Mouse (Mus musculus): Measurements from ENCODE around the gene Tmem89. TPM values are rescaled to one million over a fixed set of nuclear protein-coding genes. Genes with fewer than 3 reads are reported as not detected.

Gene Tmem89
- polyA plus RNA-seq, 1 experiment from 2014 or later: not detected

Other genes starting within 250 kb of the Tmem89 start
- 57.3 and 69.1 TPM in 2 replicates for gene Prkar2a, start 225.3 kb upstream of the Tmem89 start, polyA plus RNA-seq (2015; fragmentation: Nextera tagmentation; extraction: Ambion mirVana)
- gene Ip6k2, start 130.8 kb upstream of the Tmem89 start, polyA plus RNA-seq (2015; fragmentation: Nextera tagmentation; extraction: Ambion mirVana): 199 and 222 TPM in 2 replicates
- 33.2 and 51.7 TPM in 2 replicates for gene Nckipsd, start 106.3 kb upstream of the Tmem89 start, polyA plus RNA-seq (2015; fragmentation: Nextera tagmentation; extraction: Ambion mirVana)
- 12.7 and 16.4 TPM in 2 replicates for gene Celsr3, start 88.3 kb upstream of the Tmem89 start, polyA plus RNA-seq (2015; fragmentation: Nextera tagmentation; extraction: Ambion mirVana)
- 17.5 and 19.0 TPM in 2 replicates for gene Slc26a6, start 61.3 kb upstream of the Tmem89 start, polyA plus RNA-seq (2015; fragmentation: Nextera tagmentation; extraction: Ambion mirVana)
- 417 and 452 TPM in 2 replicates for gene Uqcrc1, start 22.0 kb downstream of the Tmem89 start, polyA plus RNA-seq (2015; fragmentation: Nextera tagmentation; extraction: Ambion mirVana)
- 1.1 and 1.6 TPM in 2 replicates for gene Col7a1, start 39.0 kb downstream of the Tmem89 start, polyA plus RNA-seq (2015; fragmentation: Nextera tagmentation; extraction: Ambion mirVana)
- not detected in 2 replicates for gene Ucn2, start 71.4 kb downstream of the Tmem89 start, polyA plus RNA-seq (2015; fragmentation: Nextera tagmentation; extraction: Ambion mirVana)
- gene Pfkfb4, start 77.2 kb downstream of the Tmem89 start, polyA plus RNA-seq (2015; fragmentation: Nextera tagmentation; extraction: Ambion mirVana): 31.5 and 31.9 TPM in 2 replicates
- 60.1 and 68.9 TPM in 2 replicates for gene Shisa5, start 123.9 kb downstream of the Tmem89 start, polyA plus RNA-seq (2015; fragmentation: Nextera tagmentation; extraction: Ambion mirVana)
- gene Trex1, start 145.1 kb downstream of the Tmem89 start, polyA plus RNA-seq (2015; fragmentation: Nextera tagmentation; extraction: Ambion mirVana): 12.1 and 13.7 TPM in 2 replicates
- gene Atrip, start 159.5 kb downstream of the Tmem89 start, polyA plus RNA-seq (2015; fragmentation: Nextera tagmentation; extraction: Ambion mirVana): 31.5 and 34.1 TPM in 2 replicates
- gene Ccdc51, start 167.9 kb downstream of the Tmem89 start, polyA plus RNA-seq (2015; fragmentation: Nextera tagmentation; extraction: Ambion mirVana): 12.5 and 13.1 TPM in 2 replicates
- 674 and 688 TPM in 2 replicates for gene Tma7, start 168.0 kb downstream of the Tmem89 start, polyA plus RNA-seq (2015; fragmentation: Nextera tagmentation; extraction: Ambion mirVana)
- 17.9 and 19.1 TPM in 2 replicates for gene Plxnb1, start 180.8 kb downstream of the Tmem89 start, polyA plus RNA-seq (2015; fragmentation: Nextera tagmentation; extraction: Ambion mirVana)
- gene Fbxw21, start 247.4 kb downstream of the Tmem89 start, polyA plus RNA-seq (2015; fragmentation: Nextera tagmentation; extraction: Ambion mirVana): not detected in 2 replicates